Mouse (Mus musculus): ENCODE data around the gene Rsph6a. TPM values are rescaled to one million over a fixed set of nuclear protein-coding genes. Genes with fewer than 3 reads are reported as not detected.

Rsph6a gene
- polyA plus RNA-seq, 1 experiment from 2014 or later = not detected

GRCm38 (mm10) chr7:19046286-19047069 is 8.0 kb upstream of the Rsph6a start:
- ChIA-PET POLR2A (interaction anchor here (1.3 kb wide), 1 partner anchor 13 kb away, joined by 6 read pairs; no protein-coding TSS in a partner anchor), CTCF (interaction anchor here (1.2 to 1.6 kb wide), 2 partner anchors 9 to 13 kb away, joined by 3 read pairs; no protein-coding TSS in a partner anchor)
- TF ChIP-seq CTCF (IDR thresholded peaks at IDR 0.05) = no peak
- ATAC-seq = no peak
- no peaks in the 10 kb centered on the region for H3K27me3 ChIP-seq
- in situ Hi-C loops (cut with MboI; ENCODE audit: low pct_unique_long_range_greater_than_20kb) = no loop called here
- no peak for DNase-seq (ENCODE audit: low read depth, low spot score)

GRCm38 (mm10) chr7:19048006-19048527 is 6.4 kb upstream of the Rsph6a start:
- in situ Hi-C loops (cut with MboI; ENCODE audit: low pct_unique_long_range_greater_than_20kb) = no loop called here
- no peak for TF ChIP-seq CTCF (IDR thresholded peaks at IDR 0.05)
- no peak for DNase-seq (ENCODE audit: low read depth, low spot score)

GRCm38 (mm10) chr7:19049252-19049651 is 5.2 kb upstream of the Rsph6a start:
- TF ChIP-seq CTCF (IDR thresholded peaks at IDR 0.05) = no peak
- no peak for DNase-seq (ENCODE audit: low read depth, low spot score)

More at GRCm38 (mm10) chr7:19048006-19048527, 6.4 kb upstream of the Rsph6a start:
- ChIA-PET CTCF (interaction anchor here (1.6 kb wide), 1 partner anchor 8 kb away, joined by 3 read pairs; no protein-coding TSS in a partner anchor), POLR2A (no interaction called here)
- no peaks in the 10 kb centered on the region for H3K27me3 ChIP-seq
- no peak for ATAC-seq

GRCm38 (mm10) chr7:19050172-19050571 is 4.3 kb upstream of the Rsph6a start:
- TF ChIP-seq CTCF (IDR thresholded peaks at IDR 0.05) = no peak
- ChIA-PET POLR2A (no interaction called here), CTCF (no interaction called here)
- H3K27me3 ChIP-seq = no peaks in the 10 kb centered on the region
- in situ Hi-C loops (cut with MboI; ENCODE audit: low pct_unique_long_range_greater_than_20kb) = no loop called here
- ATAC-seq (no peak), DNase-seq (ENCODE audit: low read depth, low spot score) (no peak)

More at GRCm38 (mm10) chr7:19049252-19049651, 5.2 kb upstream of the Rsph6a start:
- ATAC-seq = no peak
- no peaks in the 10 kb centered on the region for H3K27me3 ChIP-seq
- POLR2A ChIA-PET = no interaction called here
- in situ Hi-C loops (cut with MboI; ENCODE audit: low pct_unique_long_range_greater_than_20kb) = no loop called here
- CTCF ChIA-PET = interaction anchor here (0.8 kb wide), 1 partner anchor 15 kb away, joined by 3 read pairs; no protein-coding TSS in a partner anchor

- no peak for TF ChIP-seq CTCF (IDR thresholded peaks at IDR 0.05)
- H3K27me3 ChIP-seq = no peaks in the 10 kb centered on the region
- in situ Hi-C loops (cut with MboI; ENCODE audit: low pct_unique_long_range_greater_than_20kb) = no loop called here
- CTCF ChIA-PET = no interaction called here
- POLR2A ChIA-PET = no interaction called here
- ATAC-seq (no peak), DNase-seq (ENCODE audit: low read depth, low spot score) (no peak)
These were observed 3.3 kb upstream of the Rsph6a start for GRCm38 (mm10) chr7:19051161-19051560.

GRCm38 (mm10) chr7:19052345-19053135 is 1.9 kb upstream of the Rsph6a start:
- ATAC-seq = no peak
- no peak for DNase-seq (ENCODE audit: low read depth, low spot score)

GRCm38 (mm10) chr7:19053136-19053532 is 1.4 kb upstream of the Rsph6a start:
- CTCF ChIA-PET = no interaction called here

More at GRCm38 (mm10) chr7:19052345-19053135, 1.9 kb upstream of the Rsph6a start:
- ChIA-PET POLR2A (interaction anchor here (1.7 kb wide), 1 partner anchor 8 kb away, joined by 5 read pairs; no protein-coding TSS in a partner anchor), CTCF (no interaction called here)
- no peak for TF ChIP-seq CTCF (IDR thresholded peaks at IDR 0.05)
- in situ Hi-C loops (cut with MboI; ENCODE audit: low pct_unique_long_range_greater_than_20kb) = no loop called here
- no peaks in the 10 kb centered on the region for H3K27me3 ChIP-seq

GRCm38 (mm10) chr7:19054777-19055076 is 237 bp downstream of the Rsph6a start:
- ATAC-seq = no peak
- TF ChIP-seq CTCF (IDR thresholded peaks at IDR 0.05) = no peak
- POLR2A ChIA-PET = no interaction called here
- CTCF ChIA-PET = interaction anchor here (1.3 kb wide), 1 partner anchor 9 kb away, joined by 3 read pairs; no protein-coding TSS in a partner anchor
- in situ Hi-C loops (cut with MboI; ENCODE audit: low pct_unique_long_range_greater_than_20kb) = no loop called here
- H3K27me3 ChIP-seq = no peaks in the 10 kb centered on the region
- no peak for DNase-seq (ENCODE audit: low read depth, low spot score)

More at GRCm38 (mm10) chr7:19053136-19053532, 1.4 kb upstream of the Rsph6a start:
- in situ Hi-C loops (cut with MboI; ENCODE audit: low pct_unique_long_range_greater_than_20kb) = no loop called here
- ATAC-seq (no peak), DNase-seq (ENCODE audit: low read depth, low spot score) (no peak)
- POLR2A ChIA-PET = interaction anchor here (1.7 kb wide), 1 partner anchor 9 kb away, joined by 5 read pairs; no protein-coding TSS in a partner anchor
- TF ChIP-seq CTCF (IDR thresholded peaks at IDR 0.05) = no peak
- H3K27me3 ChIP-seq = no peaks in the 10 kb centered on the region

GRCm38 (mm10) chr7:19055108-19055507 is 618 bp downstream of the Rsph6a start:
- in situ Hi-C loops (cut with MboI; ENCODE audit: low pct_unique_long_range_greater_than_20kb) = no loop called here
- ATAC-seq (no peak), DNase-seq (ENCODE audit: low read depth, low spot score) (no peak)
- CTCF ChIA-PET = no interaction called here
- TF ChIP-seq CTCF (IDR thresholded peaks at IDR 0.05) = no peak
- POLR2A ChIA-PET = no interaction called here
- H3K27me3 ChIP-seq = no peaks in the 10 kb centered on the region

- H3K27me3 ChIP-seq = no peaks in the 10 kb centered on the region
- TF ChIP-seq CTCF (IDR thresholded peaks at IDR 0.05) = no peak
- ChIA-PET POLR2A (no interaction called here), CTCF (interaction anchor here (1.3 kb wide), 1 partner anchor 21 kb away, joined by 4 read pairs; no protein-coding TSS in a partner anchor)
- in situ Hi-C loops (cut with MboI; ENCODE audit: low pct_unique_long_range_greater_than_20kb) = no loop called here
- DNase-seq (ENCODE audit: low read depth, low spot score) (no peak), ATAC-seq (no peak)
These were observed 2.9 kb downstream of the Rsph6a start for GRCm38 (mm10) chr7:19057405-19057804.
